Mouse (Mus musculus): Measurements from ENCODE around the gene Ccdc136. TPM values are rescaled to one million over a fixed set of nuclear protein-coding genes. Genes with fewer than 3 reads are reported as not detected.
A peak's percentile ranks its signal among the peaks of the same experiment; 100 is the strongest.

Gene Ccdc136
- total and polyA plus RNA-seq, 3 experiments = 0.22 TPM; not detected in 2

GRCm38 (mm10) chr6:29474736-29475135, 78.6 kb downstream of the Ccdc136 start:
- Histone ChIP-seq H3K79me2 (ENCODE audit: control insufficient read depth, insufficient read depth, low read length, poor library complexity) (no peaks in the 10 kb centered on the region), H3K27ac (ENCODE audit: control insufficient read depth, low read depth, low read length) (no peak overlapping the region), H3K4me1 (ENCODE audit: control insufficient read depth in 1 of 2, insufficient read depth in 2 of 2, low read length in 2 of 2) (peaks cover 2 to 9% of the 10 kb centered on the region in 2 experiments; a peak in 3 of 4 replicates), H3K36me3 (ENCODE audit: control insufficient read depth in 1 of 2, insufficient read depth in 2 of 2, low read length in 2 of 2) (peaks cover 3 to 4% of the 10 kb centered on the region in 2 experiments; a peak in 2 of 4 replicates), H3K27me3 (ENCODE audit: control insufficient read depth in 1 of 2, insufficient read depth in 2 of 2, low read length in 2 of 2) (no peaks in the 10 kb centered on the region; a peak in 1 of 4 replicates), H3K4me3 (ENCODE audit: control insufficient read depth in 1 of 2, insufficient read depth in 1 of 2, low read depth in 2 of 2, low read length in 2 of 2) (peak overlapping the region; percentile 78 to 98), H3K9ac (ENCODE audit: control insufficient read depth, low read depth, low read length, poor library complexity, severe bottlenecking) (peak overlapping the region; percentile 79), H3K9me3 (replicated peaks; ENCODE audit: insufficient read depth, low read length) (no peaks in the 10 kb centered on the region)
- TF ChIP-seq MXI1 (IDR thresholded peaks at IDR 0.05; ENCODE audit: low read depth, low read length) = no peak
- no peak for TF ChIP-seq ZNF384 (IDR thresholded peaks at IDR 0.05; ENCODE audit: low read depth, low read length)
- no peak for TF ChIP-seq RAD21 (IDR thresholded peaks at IDR 0.05; ENCODE audit: low read depth, low read length)
- TF ChIP-seq RCOR1 (IDR thresholded peaks at IDR 0.05; ENCODE audit: low read depth, low read length) = no peak
- no peak for TF ChIP-seq USF1 (IDR thresholded peaks at IDR 0.05; ENCODE audit: low read depth, low read length)
- no peak for TF ChIP-seq SIN3A (IDR thresholded peaks at IDR 0.05; ENCODE audit: low read length)
- no peak for TF ChIP-seq ZC3H11A (IDR thresholded peaks at IDR 0.05; ENCODE audit: low read depth, low read length)
- TF ChIP-seq TCF12 (IDR thresholded peaks at IDR 0.05; ENCODE audit: low read depth, low read length) = no peak
- no peak for TF ChIP-seq BHLHE40 (IDR thresholded peaks at IDR 0.05; ENCODE audit: borderline replicate concordance, low read depth, low read length)
- no peak for TF ChIP-seq EP300 (IDR thresholded peaks at IDR 0.05; ENCODE audit: low read depth in 1 of 2, low read length in 2 of 2)
- no peak for TF ChIP-seq NELFE (IDR thresholded peaks at IDR 0.05; ENCODE audit: low read depth, low read length)
- TF ChIP-seq POLR2A (IDR thresholded peaks at IDR 0.05; ENCODE audit: control insufficient read depth in 1 of 2, insufficient read depth in 1 of 2, low read depth in 1 of 2, low read length in 2 of 2, poor library complexity in 1 of 2) = no peak
- TF ChIP-seq ZMIZ1 (IDR thresholded peaks at IDR 0.05; ENCODE audit: low read depth, low read length) = no peak
- no peak for TF ChIP-seq CHD2 (IDR thresholded peaks at IDR 0.05; ENCODE audit: low read length)
- no peak for TF ChIP-seq ZKSCAN1 (IDR thresholded peaks at IDR 0.05; ENCODE audit: low read depth, low read length)
- DNase-seq (ENCODE audit: low read depth, low spot score) = no peak

Other genes with a start within 250 kb of the Ccdc136 start
- 48.2 and 50.1 TPM in 2 replicates for gene Rbm28, start 231.3 kb upstream of the Ccdc136 start, total RNA-seq (2012; rRNA removed)
- gene Rbm28, start 231.3 kb upstream of the Ccdc136 start, polyA plus RNA-seq (2012; ENCODE audit: insufficient read depth in 1 of 2, insufficient read length in 2 of 2, low read depth in 1 of 2, low replicate concordance in 2 of 2, missing spikeins in 1 of 2) = 100 to 1,000 TPM in 1 of 2 experiments, 10 to 100 TPM in 1; 91.2 to 312 TPM
- gene Prrt4, start 216.7 kb upstream of the Ccdc136 start, total RNA-seq (2012; rRNA removed) = not detected in 2 replicates
- under 1 TPM in 1 of 2 experiments, not detected in 1; 0.17 TPM for gene Prrt4, start 216.7 kb upstream of the Ccdc136 start, polyA plus RNA-seq (2012; ENCODE audit: insufficient read depth in 1 of 2, insufficient read length in 2 of 2, low read depth in 1 of 2, low replicate concordance in 2 of 2, missing spikeins in 1 of 2)
- gene Impdh1, start 179.9 kb upstream of the Ccdc136 start, total RNA-seq (2012; rRNA removed) = 15.3 and 17.2 TPM in 2 replicates
- gene Impdh1, start 179.9 kb upstream of the Ccdc136 start, polyA plus RNA-seq (2012; ENCODE audit: insufficient read depth in 1 of 2, insufficient read length in 2 of 2, low read depth in 1 of 2, low replicate concordance in 2 of 2, missing spikeins in 1 of 2) = 10 to 100 TPM in 1 of 2 experiments, not detected in 1; 55.1 TPM
- gene Hilpda, start 123.8 kb upstream of the Ccdc136 start, total RNA-seq (2012; rRNA removed) = 15.6 and 18.1 TPM in 2 replicates
- 10 to 100 TPM in 1 of 2 experiments, not detected in 1; 17.0 TPM for gene Hilpda, start 123.8 kb upstream of the Ccdc136 start, polyA plus RNA-seq (2012; ENCODE audit: insufficient read depth in 1 of 2, insufficient read length in 2 of 2, low read depth in 1 of 2, low replicate concordance in 2 of 2, missing spikeins in 1 of 2)
- gene Fam71f2, start 116.7 kb upstream of the Ccdc136 start, total RNA-seq (2012; rRNA removed) = 0.23 TPM in 1 of 2 replicates, not detected in the other
- under 1 TPM in 1 of 2 experiments, not detected in 1; 0.84 TPM for gene Fam71f2, start 116.7 kb upstream of the Ccdc136 start, polyA plus RNA-seq (2012; ENCODE audit: insufficient read depth in 1 of 2, insufficient read length in 2 of 2, low read depth in 1 of 2, low replicate concordance in 2 of 2, missing spikeins in 1 of 2)
- gene Fam71f1, start 77.2 kb upstream of the Ccdc136 start, total RNA-seq (2012; rRNA removed) = not detected in 2 replicates
- under 1 TPM in 1 of 2 experiments, not detected in 1; 0.13 TPM for gene Fam71f1, start 77.2 kb upstream of the Ccdc136 start, polyA plus RNA-seq (2012; ENCODE audit: insufficient read depth in 1 of 2, insufficient read length in 2 of 2, low read depth in 1 of 2, low replicate concordance in 2 of 2, missing spikeins in 1 of 2)
- gene Calu, start 48.2 kb upstream of the Ccdc136 start, total RNA-seq (2012; rRNA removed) = 80.4 and 98.0 TPM in 2 replicates
- gene Calu, start 48.2 kb upstream of the Ccdc136 start, polyA plus RNA-seq (2012; ENCODE audit: insufficient read depth in 1 of 2, insufficient read length in 2 of 2, low read depth in 1 of 2, low replicate concordance in 2 of 2, missing spikeins in 1 of 2) = 100 to 1,000 TPM in 1 of 2 experiments, 10 to 100 TPM in 1; 79.4 to 419 TPM
- 0.23 TPM in 1 of 2 replicates, not detected in the other for gene Opn1sw, start 7.8 kb upstream of the Ccdc136 start, total RNA-seq (2012; rRNA removed)
- gene Opn1sw, start 7.8 kb upstream of the Ccdc136 start, polyA plus RNA-seq (2012; ENCODE audit: insufficient read depth in 1 of 2, insufficient read length in 2 of 2, low read depth in 1 of 2, low replicate concordance in 2 of 2, missing spikeins in 1 of 2) = under 1 TPM in 1 of 2 experiments, not detected in 1; 0.04 TPM
- 0.26 and 0.27 TPM in 2 replicates for gene Flnc, start 36.9 kb downstream of the Ccdc136 start, total RNA-seq (2012; rRNA removed)
- under 1 TPM in 1 of 2 experiments, not detected in 1; 0.31 TPM for gene Flnc, start 36.9 kb downstream of the Ccdc136 start, polyA plus RNA-seq (2012; ENCODE audit: insufficient read depth in 1 of 2, insufficient read length in 2 of 2, low read depth in 1 of 2, low replicate concordance in 2 of 2, missing spikeins in 1 of 2)
- 289 and 312 TPM in 2 replicates for gene Atp6v1f, start 71.4 kb downstream of the Ccdc136 start, total RNA-seq (2012; rRNA removed)
- gene Atp6v1f, start 71.4 kb downstream of the Ccdc136 start, polyA plus RNA-seq (2012; ENCODE audit: insufficient read depth in 1 of 2, insufficient read length in 2 of 2, low read depth in 1 of 2, low replicate concordance in 2 of 2, missing spikeins in 1 of 2) = 100 to 1,000 TPM in 1 of 2 experiments, not detected in 1; 349 TPM
- gene Atp6v1fnb, start 75.1 kb downstream of the Ccdc136 start, total RNA-seq (2012; rRNA removed) = not detected in 2 replicates
- under 1 TPM in 1 of 2 experiments, not detected in 1; 0.13 TPM for gene Atp6v1fnb, start 75.1 kb downstream of the Ccdc136 start, polyA plus RNA-seq (2012; ENCODE audit: insufficient read depth in 1 of 2, insufficient read length in 2 of 2, low read depth in 1 of 2, low replicate concordance in 2 of 2, missing spikeins in 1 of 2)
- gene Kcp, start 111.6 kb downstream of the Ccdc136 start, total RNA-seq (2012; rRNA removed) = 1.0 and 1.3 TPM in 2 replicates
- gene Kcp, start 111.6 kb downstream of the Ccdc136 start, polyA plus RNA-seq (2012; ENCODE audit: insufficient read depth in 1 of 2, insufficient read length in 2 of 2, low read depth in 1 of 2, low replicate concordance in 2 of 2, missing spikeins in 1 of 2) = 1 to 10 TPM in 1 of 2 experiments, not detected in 1; 6.9 TPM
- gene Irf5, start 130.3 kb downstream of the Ccdc136 start, total RNA-seq (2012; rRNA removed) = 8.2 and 9.7 TPM in 2 replicates
- gene Irf5, start 130.3 kb downstream of the Ccdc136 start, polyA plus RNA-seq (2012; ENCODE audit: insufficient read depth in 1 of 2, insufficient read length in 2 of 2, low read depth in 1 of 2, low replicate concordance in 2 of 2, missing spikeins in 1 of 2) = 10 to 100 TPM in 1 of 2 experiments, not detected in 1; 13.3 TPM
- gene Tnpo3, start 213.6 kb downstream of the Ccdc136 start, total RNA-seq (2012; rRNA removed) = 64.9 and 71.5 TPM in 2 replicates
- gene Tnpo3, start 213.6 kb downstream of the Ccdc136 start, polyA plus RNA-seq (2012; ENCODE audit: insufficient read depth in 1 of 2, insufficient read length in 2 of 2, low read depth in 1 of 2, low replicate concordance in 2 of 2, missing spikeins in 1 of 2) = 100 to 1,000 TPM; 139 to 148 TPM